Mouse (Mus musculus): ENCODE data around the gene Bckdk. TPM values are rescaled to one million over a fixed set of nuclear protein-coding genes. Genes with fewer than 3 reads are reported as not detected.
"Not testable (repeated sequence)": the region's sequence is repeated elsewhere in the genome, so short reads cannot be mapped to it uniquely, and the experiment has no call there.

The Bckdk gene
- polyA plus RNA-seq, 1 experiment from 2014 or later, result 32.5 TPM

DNA sequence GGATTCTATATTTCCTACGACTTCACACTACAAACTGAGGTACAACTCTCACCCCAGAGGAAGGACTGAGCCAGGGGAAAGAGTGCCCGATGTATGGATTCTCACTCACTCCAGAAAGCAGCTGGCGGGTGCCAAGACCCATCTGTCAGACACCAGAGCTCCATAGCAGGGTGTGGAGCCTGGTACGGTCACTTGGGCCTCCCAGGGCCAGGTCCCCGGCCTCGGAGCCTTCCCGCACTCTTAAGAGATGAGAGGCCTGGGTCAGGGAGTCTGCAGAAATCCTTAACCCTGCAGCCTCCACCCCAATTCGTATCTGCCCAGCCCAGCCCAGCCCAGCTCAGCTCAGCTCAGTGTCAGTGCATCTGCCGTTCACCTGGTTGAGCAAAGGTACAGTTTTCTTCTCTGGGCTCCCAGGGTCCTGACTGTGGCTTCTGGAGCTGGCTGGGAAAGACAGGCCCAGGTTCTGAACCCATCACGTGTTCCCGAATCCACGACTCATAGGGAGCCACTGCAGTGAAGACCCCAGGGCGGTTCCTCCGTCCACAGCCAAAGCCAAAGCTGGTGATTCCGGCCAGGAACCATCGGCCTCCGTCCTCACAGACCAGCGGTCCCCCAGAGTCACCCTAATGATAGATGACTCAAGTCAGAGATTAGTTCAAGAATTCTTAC, 32.5 kb downstream of the Bckdk start:
- no peak for ATAC-seq
- H3K4me2 ChIP-seq (ENCODE audit: low read depth, low read length), result peak overlapping the region; percentile 98
- no peak for DNase-seq
- peak overlapping the region; percentile 61 for H3K4me3 ChIP-seq (ENCODE audit: low read depth, low read length)
- TF ChIP-seq CTCF (IDR thresholded peaks at IDR 0.05; ENCODE audit: low read depth) (no peak), EP300 (IDR thresholded peaks at IDR 0.05; ENCODE audit: low read depth) (no peak)
- H3K27me3 ChIP-seq (ENCODE audit: insufficient read depth, low read length), result no peaks in the 10 kb centered on the region
- no peaks in the 10 kb centered on the region for H3K36me3 ChIP-seq (replicated peaks; ENCODE audit: insufficient read depth, low read length)
- 56% methylated on average over 18 of the region's 18 CpGs for WGBS (ENCODE audit: insufficient replicate concordance)
- H3K4me1 ChIP-seq (ENCODE audit: insufficient read depth), result peaks cover 22% of the 10 kb centered on the region
- H3K9ac ChIP-seq (replicated peaks), result peak overlapping the region; percentile 69
- no peaks in the 10 kb centered on the region for H3K9me3 ChIP-seq (ENCODE audit: low read length)
- H3K27ac ChIP-seq (ENCODE audit: low read depth), result no peak overlapping the region

DNA sequence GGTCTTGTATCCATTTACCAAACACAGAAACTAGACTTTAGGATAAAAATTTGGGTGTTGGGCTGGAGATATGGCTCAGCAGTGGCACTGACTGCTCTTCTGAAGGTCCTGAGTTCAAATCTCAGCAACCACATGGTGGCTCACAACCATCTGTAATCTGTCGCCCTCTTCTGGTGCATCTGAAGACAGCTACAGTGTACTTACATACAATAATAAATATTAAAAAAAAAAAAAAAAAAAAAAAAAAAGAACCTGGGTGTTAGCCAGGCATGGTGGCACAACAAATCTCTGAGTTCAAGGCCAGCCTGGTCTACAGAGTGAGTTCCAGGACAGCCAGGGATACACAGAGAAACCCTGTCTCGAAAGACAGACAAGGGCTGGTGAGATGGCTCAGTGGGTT, 38.2 kb downstream of the Bckdk start:
- peak; percentile 36 for TF ChIP-seq CTCF (IDR thresholded peaks at IDR 0.05; ENCODE audit: low read depth)
- H3K9me3 ChIP-seq (ENCODE audit: low read length); H3K36me3 ChIP-seq (replicated peaks; ENCODE audit: insufficient read depth, low read length); H3K4me1 ChIP-seq (ENCODE audit: insufficient read depth); DNase-seq; H3K9ac ChIP-seq (replicated peaks); ATAC-seq; H3K4me2 ChIP-seq (ENCODE audit: low read depth, low read length); H3K27ac ChIP-seq (ENCODE audit: low read depth); H3K4me3 ChIP-seq (ENCODE audit: low read depth, low read length): not testable (repeated sequence)
- peaks cover 12% of the 10 kb centered on the region; the same call in 1 of the 2 replicates for H3K27me3 ChIP-seq (ENCODE audit: insufficient read depth, low read length)
- 43% methylated on average over 2 of the region's 2 CpGs for WGBS (ENCODE audit: insufficient replicate concordance)

DNA sequence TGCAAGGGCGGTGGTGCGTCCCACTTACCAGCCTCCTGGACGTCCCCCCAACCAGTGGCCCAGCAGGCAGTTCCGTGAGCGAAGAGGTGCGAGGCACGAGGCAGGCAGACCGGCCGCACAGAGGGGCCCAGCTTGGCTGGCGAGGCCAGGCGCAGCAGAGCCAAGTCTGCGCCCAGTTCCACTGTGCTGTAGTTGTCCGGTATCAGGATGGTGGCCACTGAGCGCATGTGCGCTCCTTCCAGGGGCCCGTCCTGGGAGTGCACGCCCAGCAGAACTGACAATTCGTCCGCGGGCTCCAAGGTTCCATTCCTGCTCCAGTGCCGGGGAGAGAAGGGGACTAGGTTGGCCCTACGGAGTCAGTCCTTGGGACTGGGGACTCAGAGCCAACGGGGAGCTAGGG, 40.7 kb downstream of the Bckdk start:
- no peak overlapping the region for H3K4me2 ChIP-seq (ENCODE audit: low read depth, low read length)
- H3K4me1 ChIP-seq (ENCODE audit: insufficient read depth), result no peaks in the 10 kb centered on the region
- H3K27me3 ChIP-seq (ENCODE audit: insufficient read depth, low read length), result peaks cover 12% of the 10 kb centered on the region; the same call in 1 of the 2 replicates
- no peaks in the 10 kb centered on the region for H3K9me3 ChIP-seq (ENCODE audit: low read length)
- no peaks in the 10 kb centered on the region for H3K36me3 ChIP-seq (replicated peaks; ENCODE audit: insufficient read depth, low read length)
- H3K9ac ChIP-seq (replicated peaks), result no peak overlapping the region
- no peak overlapping the region for H3K27ac ChIP-seq (ENCODE audit: low read depth)
- DNase-seq, result peak; percentile 13
- ATAC-seq, result no peak
- 19% methylated on average over 23 of the region's 23 CpGs for WGBS (ENCODE audit: insufficient replicate concordance)
- H3K4me3 ChIP-seq (ENCODE audit: low read depth, low read length), result no peak overlapping the region
- TF ChIP-seq EP300 (IDR thresholded peaks at IDR 0.05; ENCODE audit: low read depth) (no peak), CTCF (IDR thresholded peaks at IDR 0.05; ENCODE audit: low read depth) (no peak)

DNA sequence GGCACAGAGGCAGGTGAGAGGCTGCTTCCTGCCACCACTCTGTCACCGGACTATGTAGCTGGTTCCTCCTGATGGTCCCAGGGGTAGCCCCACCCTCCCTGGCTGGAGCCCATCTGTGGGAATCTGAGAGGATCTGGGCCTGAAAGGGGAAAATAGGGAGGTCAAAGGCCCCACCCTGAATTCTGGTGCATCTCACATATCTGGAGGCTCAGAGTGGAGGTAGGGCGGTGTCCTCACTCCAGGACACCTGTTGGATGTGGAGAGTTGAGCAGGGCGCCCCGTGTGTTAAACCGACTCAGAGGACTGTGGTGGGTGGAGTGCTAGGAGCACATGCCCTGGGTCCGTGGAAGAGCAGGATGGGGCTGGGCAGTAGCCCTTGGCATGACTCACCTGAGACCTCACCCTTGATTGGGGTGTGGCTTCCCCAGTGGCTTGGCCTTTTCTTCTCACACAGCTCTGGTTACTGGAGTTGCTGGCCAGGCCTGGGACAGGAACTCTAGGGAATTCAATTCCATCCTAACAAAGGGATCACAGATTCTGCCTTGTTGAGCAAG, 42.7 kb downstream of the Bckdk start, which contains the start of gene Prss36:
Gene Prss36 (minus strand): TSS at position 256 of the 554 bp plus-strand sequence.
- Histone ChIP-seq H3K9me3 (ENCODE audit: low read length) (no peaks in the 10 kb centered on the region), H3K36me3 (replicated peaks; ENCODE audit: insufficient read depth, low read length) (no peaks in the 10 kb centered on the region), H3K4me1 (ENCODE audit: insufficient read depth) (no peaks in the 10 kb centered on the region), H3K4me3 (ENCODE audit: low read depth, low read length) (no peak within 1 kb of the TSS), H3K9ac (replicated peaks) (no peak within 1 kb of the TSS), H3K27ac (ENCODE audit: low read depth) (no peak within 1 kb of the TSS), H3K4me2 (ENCODE audit: low read depth, low read length) (no peak within 1 kb of the TSS), H3K27me3 (ENCODE audit: insufficient read depth, low read length) (peaks cover 12% of the 10 kb centered on the region; the same call in 1 of the 2 replicates)
- 73% methylated on average over 6 of the region's 6 CpGs for WGBS (ENCODE audit: insufficient replicate concordance)
- TF ChIP-seq EP300 (IDR thresholded peaks at IDR 0.05; ENCODE audit: low read depth) (no peak), CTCF (IDR thresholded peaks at IDR 0.05; ENCODE audit: low read depth) (no peak)
- no peak for DNase-seq
- no peak for ATAC-seq

DNA sequence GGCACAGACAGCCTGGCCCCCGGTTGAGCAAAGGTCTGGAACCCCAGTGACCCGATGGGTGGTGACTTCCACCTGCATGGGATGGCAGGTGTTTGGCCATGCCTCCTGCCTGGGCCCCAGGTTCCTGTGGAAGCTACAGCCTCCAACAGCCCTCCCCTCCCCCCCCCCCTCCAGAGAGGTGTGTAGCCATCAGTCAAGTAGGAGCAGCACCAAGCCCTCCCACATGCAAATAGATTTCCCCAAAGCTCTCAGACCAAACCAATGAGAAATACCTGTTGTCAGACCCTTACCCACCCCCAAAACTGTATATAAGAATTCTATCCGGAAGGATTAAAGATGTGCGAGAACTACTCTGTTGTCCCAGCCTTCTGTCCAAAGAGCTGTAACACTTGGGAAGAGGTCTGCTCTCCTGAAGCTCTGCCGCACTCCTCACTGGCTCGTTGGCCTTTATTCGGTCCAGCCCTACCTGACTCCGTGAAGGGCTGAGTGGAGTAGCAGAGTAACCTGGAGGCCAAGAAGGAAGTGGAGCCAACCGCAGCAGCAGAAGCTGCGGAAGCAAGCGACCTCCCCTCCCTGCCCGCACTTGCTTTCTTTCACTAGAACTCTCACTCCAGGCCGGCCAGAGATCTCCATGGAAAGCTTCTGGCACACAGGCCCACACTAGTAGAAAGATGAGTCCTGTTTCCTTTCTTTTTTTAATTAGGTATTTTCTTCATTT, 49.1 kb downstream of the Bckdk start:
- 20% methylated on average over 13 of the region's 13 CpGs for whole genome bisulfite sequencing (ENCODE audit: insufficient replicate concordance)
- Histone ChIP-seq H3K9me3 (ENCODE audit: low read length) (no peaks in the 10 kb centered on the region), H3K27ac (ENCODE audit: low read depth) (no peak overlapping the region), H3K4me3 (ENCODE audit: low read depth, low read length) (no peak overlapping the region), H3K36me3 (replicated peaks; ENCODE audit: insufficient read depth, low read length) (no peaks in the 10 kb centered on the region), H3K27me3 (ENCODE audit: insufficient read depth, low read length) (no peaks in the 10 kb centered on the region), H3K9ac (replicated peaks) (no peak overlapping the region), H3K4me2 (ENCODE audit: low read depth, low read length) (0 out of 2 replicates have a peak overlapping the region, but pooled peaks have one; percentile 4), H3K4me1 (ENCODE audit: insufficient read depth) (no peaks in the 10 kb centered on the region)
- no peak for ATAC-seq
- no peak for DNase-seq
- no peak for TF ChIP-seq EP300 (IDR thresholded peaks at IDR 0.05; ENCODE audit: low read depth)
- TF ChIP-seq CTCF (IDR thresholded peaks at IDR 0.05; ENCODE audit: low read depth), result no peak

DNA sequence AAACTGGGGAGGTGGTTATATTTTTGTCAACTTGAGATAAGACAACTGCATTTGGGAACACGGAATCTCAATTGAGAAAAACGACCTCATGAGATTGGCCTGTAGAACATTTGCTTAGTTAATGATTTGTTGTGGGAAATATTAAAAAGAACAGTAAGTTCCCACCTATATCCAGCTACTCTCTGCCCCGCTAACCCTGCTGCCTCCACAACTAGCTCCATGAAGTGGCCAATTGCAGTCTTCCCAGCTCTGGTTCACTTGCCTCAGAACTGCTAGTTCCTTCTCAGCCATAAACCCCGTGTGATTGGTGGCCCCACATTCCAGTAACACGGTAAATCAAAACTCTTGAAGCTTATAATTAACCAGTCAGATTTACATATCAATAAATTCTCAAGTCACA, 55.5 kb downstream of the Bckdk start:
- 60% methylated on average over 5 of the region's 5 CpGs for WGBS (ENCODE audit: insufficient replicate concordance)
- H3K9me3 ChIP-seq (ENCODE audit: low read length), result no peaks in the 10 kb centered on the region
- no peaks in the 10 kb centered on the region for H3K4me1 ChIP-seq (ENCODE audit: insufficient read depth)
- no peak for DNase-seq
- H3K9ac ChIP-seq (replicated peaks), result no peak overlapping the region
- no peak overlapping the region for H3K4me2 ChIP-seq (ENCODE audit: low read depth, low read length)
- no peak for ATAC-seq
- no peak overlapping the region for H3K27ac ChIP-seq (ENCODE audit: low read depth)
- H3K36me3 ChIP-seq (replicated peaks; ENCODE audit: insufficient read depth, low read length), result no peaks in the 10 kb centered on the region
- TF ChIP-seq EP300 (IDR thresholded peaks at IDR 0.05; ENCODE audit: low read depth), result no peak
- no peak for TF ChIP-seq CTCF (IDR thresholded peaks at IDR 0.05; ENCODE audit: low read depth)
- no peaks in the 10 kb centered on the region for H3K27me3 ChIP-seq (ENCODE audit: insufficient read depth, low read length)
- H3K4me3 ChIP-seq (ENCODE audit: low read depth, low read length), result no peak overlapping the region

Other genes starting within 250 kb of the Bckdk start
- gene Bcl7c, start 195.1 kb upstream of the Bckdk start, polyA plus RNA-seq (2015; fragmentation: Nextera tagmentation; extraction: Ambion mirVana), result 20.1 and 26.5 TPM in 2 replicates
- gene Ctf1, start 191.3 kb upstream of the Bckdk start, polyA plus RNA-seq (2015; fragmentation: Nextera tagmentation; extraction: Ambion mirVana), result 7.9 and 10.0 TPM in 2 replicates
- not detected in 2 replicates for gene Ctf2, start 171.9 kb upstream of the Bckdk start, polyA plus RNA-seq (2015; fragmentation: Nextera tagmentation; extraction: Ambion mirVana)
- gene Fbxl19, start 159.5 kb upstream of the Bckdk start, polyA plus RNA-seq (2015; fragmentation: Nextera tagmentation; extraction: Ambion mirVana), result 1.6 and 1.9 TPM in 2 replicates
- 19.2 and 21.1 TPM in 2 replicates for gene Orai3, start 134.3 kb upstream of the Bckdk start, polyA plus RNA-seq (2015; fragmentation: Nextera tagmentation; extraction: Ambion mirVana)
- 5.5 and 7.3 TPM in 2 replicates for gene Setd1a, start 127.4 kb upstream of the Bckdk start, polyA plus RNA-seq (2015; fragmentation: Nextera tagmentation; extraction: Ambion mirVana)
- 0.26 TPM in 1 of 2 replicates, not detected in the other for gene Gm49388, start 118.5 kb upstream of the Bckdk start, polyA plus RNA-seq (2015; fragmentation: Nextera tagmentation; extraction: Ambion mirVana)
- gene Hsd3b7, start 103.5 kb upstream of the Bckdk start, polyA plus RNA-seq (2015; fragmentation: Nextera tagmentation; extraction: Ambion mirVana), result 218 and 224 TPM in 2 replicates
- 15.8 and 17.5 TPM in 2 replicates for gene Stx4a, start 79.8 kb upstream of the Bckdk start, polyA plus RNA-seq (2015; fragmentation: Nextera tagmentation; extraction: Ambion mirVana)
- gene Stx1b, start 79.5 kb upstream of the Bckdk start, polyA plus RNA-seq (2015; fragmentation: Nextera tagmentation; extraction: Ambion mirVana), result 0.18 and 0.48 TPM in 2 replicates
- gene Zfp646, start 27.9 kb upstream of the Bckdk start, polyA plus RNA-seq (2015; fragmentation: Nextera tagmentation; extraction: Ambion mirVana), result 2.7 and 2.8 TPM in 2 replicates
- gene Zfp668, start 27.3 kb upstream of the Bckdk start, polyA plus RNA-seq (2015; fragmentation: Nextera tagmentation; extraction: Ambion mirVana), result 3.7 and 4.5 TPM in 2 replicates
- gene Prss53, start 13.1 kb upstream of the Bckdk start, polyA plus RNA-seq (2015; fragmentation: Nextera tagmentation; extraction: Ambion mirVana), result 0.39 and 0.43 TPM in 2 replicates
- gene Gm21974, start 8.6 kb upstream of the Bckdk start, polyA plus RNA-seq (2015; fragmentation: Nextera tagmentation; extraction: Ambion mirVana), result not detected in 2 replicates
- 513 and 556 TPM in 2 replicates for gene Vkorc1, start 8.5 kb upstream of the Bckdk start, polyA plus RNA-seq (2015; fragmentation: Nextera tagmentation; extraction: Ambion mirVana)
- 12.5 and 13.2 TPM in 2 replicates for gene Kat8, start 8.4 kb downstream of the Bckdk start, polyA plus RNA-seq (2015; fragmentation: Nextera tagmentation; extraction: Ambion mirVana)
- gene Prss8, start 26.0 kb downstream of the Bckdk start, polyA plus RNA-seq (2015; fragmentation: Nextera tagmentation; extraction: Ambion mirVana), result 13.7 and 15.2 TPM in 2 replicates
- 3.3 and 4.5 TPM in 2 replicates for gene Prss36, start 42.6 kb downstream of the Bckdk start, polyA plus RNA-seq (2015; fragmentation: Nextera tagmentation; extraction: Ambion mirVana)
- gene Fus, start 63.4 kb downstream of the Bckdk start, polyA plus RNA-seq (2015; fragmentation: Nextera tagmentation; extraction: Ambion mirVana), result 94.5 and 99.2 TPM in 2 replicates
- 25.8 TPM in 2 replicates for gene Pycard, start 89.8 kb downstream of the Bckdk start, polyA plus RNA-seq (2015; fragmentation: Nextera tagmentation; extraction: Ambion mirVana)
- 0.12 TPM in 1 of 2 replicates, not detected in the other for gene Trim72, start 99.9 kb downstream of the Bckdk start, polyA plus RNA-seq (2015; fragmentation: Nextera tagmentation; extraction: Ambion mirVana)
- 5.1 and 6.1 TPM in 2 replicates for gene Itgam, start 158.6 kb downstream of the Bckdk start, polyA plus RNA-seq (2015; fragmentation: Nextera tagmentation; extraction: Ambion mirVana)
- gene Gm49368, start 158.6 kb downstream of the Bckdk start, polyA plus RNA-seq (2015; fragmentation: Nextera tagmentation; extraction: Ambion mirVana), result 0.51 TPM in 1 of 2 replicates, not detected in the other
- gene Itgax, start 225.5 kb downstream of the Bckdk start, polyA plus RNA-seq (2015; fragmentation: Nextera tagmentation; extraction: Ambion mirVana), result 0.26 and 0.34 TPM in 2 replicates

Data from liver, postnatal 0 days (tissue).